Comparison of ENCODE assay signal across 8 mouse cellular contexts in the genomic region with DNA sequence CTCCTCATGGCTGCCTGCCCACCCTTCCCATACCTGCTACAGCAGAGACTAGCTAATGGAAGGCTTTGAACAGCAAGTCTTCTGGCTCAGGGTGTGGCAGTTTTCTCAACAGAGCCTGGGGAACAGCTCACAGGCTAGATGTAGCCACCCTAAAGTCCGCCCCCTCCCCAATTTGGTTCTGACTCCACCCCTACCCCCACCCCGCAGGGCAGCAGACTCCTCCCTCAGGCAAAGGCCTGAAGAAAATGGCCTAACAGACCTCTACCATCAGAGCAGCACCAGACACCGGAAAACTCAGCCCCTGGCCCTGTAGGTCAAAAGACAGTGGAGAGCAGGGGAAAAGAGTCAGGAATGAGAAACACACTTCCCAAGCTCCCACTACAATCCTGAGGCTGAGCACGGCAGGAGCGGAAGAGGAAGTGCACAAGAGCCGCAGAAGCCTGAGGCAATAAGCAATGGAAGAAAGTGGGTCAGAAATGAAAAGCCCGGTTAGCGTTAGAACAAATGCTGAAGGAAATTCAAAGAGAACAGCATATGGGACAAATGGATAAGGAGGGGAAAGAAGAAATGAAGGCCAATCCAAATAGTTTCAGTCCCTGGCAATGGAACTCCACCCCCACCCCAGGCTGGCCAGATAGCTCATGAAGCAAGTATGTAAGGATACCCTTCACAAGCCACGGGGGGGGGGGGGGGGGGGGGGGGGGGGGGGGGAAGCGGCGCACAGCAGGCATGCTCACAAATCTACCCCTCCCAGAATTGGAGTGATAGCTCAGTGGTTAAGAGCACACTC. TPM values are rescaled to one million over a fixed set of nuclear protein-coding genes. Genes with fewer than 3 reads are reported as not detected.
DNase-seq lines count a peak whose midpoint lies in the region; ATAC-seq and TF ChIP-seq lines count a peak whose summit lies in the region.
"Had no signal": no experiment of that assay in that cellular context is flagged by ENCODE, and none has a peak within 500 bp of the region (broad histone marks: within the 10 kb centered on the region; RNA-seq: fewer than 3 reads in every experiment).

No protein-coding gene starts in this region.

- H3K27ac ChIP-seq in layer of hippocampus, adult 2 months, result peak overlapping the region; percentile 86
- H3K27ac ChIP-seq in cortical plate, adult 2 months (ENCODE audit: insufficient read depth, low read length), result peak overlapping the region; percentile 84
- peak overlapping the region; percentile 53 for H3K27ac ChIP-seq in hindbrain, embryonic 16.5 days (ENCODE audit: low read depth, low read length)

- H3K9me3 ChIP-seq in hindbrain, embryonic 16.5 days (ENCODE audit: control insufficient read depth, low read length), result no peaks in the 10 kb centered on the region

- H3K4me1 ChIP-seq in cortical plate, adult 2 months (ENCODE audit: control insufficient read depth, insufficient read depth, low read length), result peaks cover 23% of the 10 kb centered on the region
- peaks cover 40% of the 10 kb centered on the region for H3K4me1 ChIP-seq in hindbrain, embryonic 16.5 days (ENCODE audit: control insufficient read depth, insufficient read depth, low read depth, low read length)

- WGBS in hindbrain, embryonic 16.5 days, result 44% methylated on average over 9 of the region's 11 CpGs

- no peaks in the 10 kb centered on the region for H3K36me3 ChIP-seq in hindbrain, embryonic 16.5 days (ENCODE audit: control insufficient read depth, insufficient read depth, low read length)

- no peak overlapping the region for H3K4me2 ChIP-seq in hindbrain, embryonic 16.5 days (ENCODE audit: low read length)

- TF ChIP-seq CTCF in layer of hippocampus, adult 2 months (conservative IDR thresholded peaks at IDR 0.05), result no peak
- TF ChIP-seq CTCF in cortical plate, adult 2 months (IDR thresholded peaks at IDR 0.05; ENCODE audit: extremely low read depth, insufficient read depth, low read length), result no peak

- H3K27me3 ChIP-seq in hindbrain, embryonic 16.5 days (replicated peaks; ENCODE audit: control insufficient read depth, insufficient read depth, low read length), result no peaks in the 10 kb centered on the region

- no peak for TF ChIP-seq POLR2A in cortical plate, adult 2 months (IDR thresholded peaks at IDR 0.05; ENCODE audit: extremely low read depth, insufficient read depth, low read length)

- H3K9ac ChIP-seq in hindbrain, embryonic 16.5 days (ENCODE audit: low read depth, low read length), result no peak overlapping the region

- ATAC-seq in hindbrain, embryonic 16.5 days, result peak; percentile 5; the same call in 1 of the 2 replicates

- no peak for DNase-seq in layer of hippocampus, adult 2 months (ENCODE audit: low spot score in 2 of 2)
- no peak for DNase-seq in layer of hippocampus, postnatal 36 days
- DNase-seq in retina, embryonic 14.5 days (ENCODE audit: low spot score), result peak; percentile 24
- no peak for DNase-seq in thymus, postnatal 10 days (ENCODE audit: low spot score in 2 of 2)
- DNase-seq in left cerebral cortex, adult 8-10 months (ENCODE audit: low spot score in 2 of 2), result no peak
- DNase-seq: lung, postnatal 36 days had no signal

- H3K4me3 ChIP-seq in layer of hippocampus, adult 2 months, result no peak overlapping the region
- no peak overlapping the region for H3K4me3 ChIP-seq in cortical plate, adult 2 months (ENCODE audit: insufficient read depth, low read length)
- H3K4me3 ChIP-seq in hindbrain, embryonic 16.5 days (ENCODE audit: low read length), result no peak overlapping the region

RNA-seq across cellular contexts. Expression of a gene that starts 8.0 kb away (rescaled TPM):
- total RNA-seq in layer of hippocampus, adult 2 months (2021), result not detected
- total RNA-seq in layer of hippocampus, postnatal 36 days (2021), result not detected
- not detected in 2 replicates for polyA plus RNA-seq in cortical plate, adult 2 months (2012; rRNA removed)
- not detected in 2 replicates for polyA plus RNA-seq in hindbrain, embryonic 16.5 days (2015; fragmentation: Nextera tagmentation; extraction: Ambion mirVana)
- total RNA-seq in left cerebral cortex, adult 8-10 months (2022), result not detected

RNA-seq across cellular contexts. Expression of a gene that starts 30.0 kb away (rescaled TPM):
- 100 to 1,000 TPM; 200 to 216 TPM for total RNA-seq in layer of hippocampus, adult 2 months (2021)
- total RNA-seq in layer of hippocampus, postnatal 36 days (2021), result 100 to 1,000 TPM; 189 to 211 TPM
- polyA plus RNA-seq in cortical plate, adult 2 months (2012; rRNA removed), result 59.6 and 64.2 TPM in 2 replicates
- 22.1 and 23.9 TPM in 2 replicates for polyA plus RNA-seq in hindbrain, embryonic 16.5 days (2015; fragmentation: Nextera tagmentation; extraction: Ambion mirVana)
- 100 to 1,000 TPM; 138 to 154 (median 144) TPM for total RNA-seq in left cerebral cortex, adult 8-10 months (2022)
